In genomic region chr4:155831205-155831766, GRCm38 (mm10) we compare ENCODE assay signal across 8 mouse cellular contexts. TPM values are rescaled to one million over a fixed set of nuclear protein-coding genes. Genes with fewer than 3 reads are reported as not detected.
DNase-seq lines count a peak whose midpoint lies in the region; ATAC-seq lines count a peak whose summit lies in the region.

Aurkaip1 (plus strand) TSS chr4:155831272.

- DNase-seq in Muller cell, postnatal 12 days (ENCODE audit: inconsistent ontology term), result peak; percentile 96
- DNase-seq in cerebellum, adult 9-11 months, result peak; percentile 95
- peak; percentile 89 to 97 for DNase-seq in frontal cortex, adult 2 months (ENCODE audit: extremely low spot score in 1 of 2, low spot score in 1 of 2)
- DNase-seq in hindbrain, embryonic 11.5 days (ENCODE audit: low spot score), result peak; percentile 99
- peak; percentile 97 to 98 for DNase-seq in layer of hippocampus, postnatal 10 days (ENCODE audit: low spot score in 2 of 2)
- DNase-seq in lung, postnatal 10 days, result peak; percentile 98
- DNase-seq in ovary, postnatal 36 days (ENCODE audit: low spot score), result peak; percentile 96
- DNase-seq in thymus, postnatal 25 days, result peak; percentile 96

- H3K9me3 ChIP-seq in hindbrain, embryonic 11.5 days (ENCODE audit: control insufficient read depth, low read length), result no peaks in the 10 kb centered on the region

- H3K27ac ChIP-seq in hindbrain, embryonic 11.5 days (ENCODE audit: low read depth, low read length), result peak within 1 kb of the TSS; percentile 86

- peak; percentile 93 for ATAC-seq in hindbrain, embryonic 11.5 days (ENCODE audit: low FRiP score)

- no peaks in the 10 kb centered on the region; the same call in 1 of the 2 replicates for H3K36me3 ChIP-seq in hindbrain, embryonic 11.5 days (ENCODE audit: control insufficient read depth, insufficient read depth, low read length)

- H3K4me2 ChIP-seq in hindbrain, embryonic 11.5 days (replicated peaks; ENCODE audit: low read depth, low read length), result peak within 1 kb of the TSS; percentile 97

- peaks cover 4% of the 10 kb centered on the region; the same call in 1 of the 2 replicates for H3K4me1 ChIP-seq in hindbrain, embryonic 11.5 days (replicated peaks; ENCODE audit: control insufficient read depth, insufficient read depth, low read length)

- WGBS in hindbrain, embryonic 11.5 days, result under 1% methylated on average over 49 of the region's 49 CpGs

- H3K4me3 ChIP-seq in hindbrain, embryonic 11.5 days (ENCODE audit: low read depth, low read length), result peak within 1 kb of the TSS; percentile 90

- peak within 1 kb of the TSS; percentile 90 for H3K9ac ChIP-seq in hindbrain, embryonic 11.5 days (ENCODE audit: low read depth, low read length)

- H3K27me3 ChIP-seq in hindbrain, embryonic 11.5 days (ENCODE audit: control insufficient read depth, insufficient read depth, low read length), result no peaks in the 10 kb centered on the region

RNA-seq across cellular contexts. Expression of gene Aurkaip1, which starts in this region (rescaled TPM):
- polyA plus RNA-seq in frontal cortex, adult 2 months (2012; rRNA removed), result 126 and 131 TPM in 2 replicates
- 112 and 123 TPM in 2 replicates for polyA plus RNA-seq in hindbrain, embryonic 11.5 days (2014; fragmentation: Nextera tagmentation; extraction: Ambion mirVana)
- total RNA-seq in layer of hippocampus, postnatal 10 days (2021), result 10 to 100 TPM; 66.7 to 77.0 TPM

Comparison
In these comparisons a context has a peak if more than half of its experiments do, and no peak if none do; other contexts are left out.
1. Peak in every context shown above with its lines: DNase-seq, ATAC-seq, H3K4me3 ChIP-seq and H3K27ac ChIP-seq.